Mouse (Mus musculus): ENCODE results near the gene Mcf2l. TPM values are rescaled to one million over a fixed set of nuclear protein-coding genes. Genes with fewer than 3 reads are reported as not detected.

Mcf2l gene
- polyA plus RNA-seq, 1 experiment from 2014 or later, result 142 TPM

GRCm38 (mm10) chr8:12869661-12870060 is 3.9 kb upstream of the Mcf2l start:
- H3K4me2 ChIP-seq (ENCODE audit: low read length), result no peak overlapping the region
- no peak overlapping the region for H3K9ac ChIP-seq (ENCODE audit: low read depth, low read length)
- H3K27me3 ChIP-seq (replicated peaks; ENCODE audit: control insufficient read depth, insufficient read depth, low read length), result no peaks in the 10 kb centered on the region
- no peak overlapping the region for H3K27ac ChIP-seq (ENCODE audit: low read depth, low read length)
- no peak overlapping the region for H3K4me3 ChIP-seq (ENCODE audit: low read length)
- WGBS, result 74% methylated on average over 3 of the region's 3 CpGs
- no peaks in the 10 kb centered on the region for H3K9me3 ChIP-seq (ENCODE audit: control insufficient read depth, low read length)
- no peaks in the 10 kb centered on the region; the same call in 1 of the 2 replicates for H3K36me3 ChIP-seq (ENCODE audit: control insufficient read depth, insufficient read depth, low read length)
- peaks cover 11% of the 10 kb centered on the region for H3K4me1 ChIP-seq (ENCODE audit: control insufficient read depth, insufficient read depth, low read depth, low read length)
- ATAC-seq, result 0 out of 2 replicates have a peak, but pooled peaks have one; percentile 22

GRCm38 (mm10) chr8:12870656-12871055 is 3.0 kb upstream of the Mcf2l start:
- ATAC-seq, result no peak
- no peak overlapping the region for H3K4me3 ChIP-seq (ENCODE audit: low read length)
- no peaks in the 10 kb centered on the region for H3K9me3 ChIP-seq (ENCODE audit: control insufficient read depth, low read length)
- H3K27ac ChIP-seq (ENCODE audit: low read depth, low read length), result no peak overlapping the region
- H3K4me1 ChIP-seq (ENCODE audit: control insufficient read depth, insufficient read depth, low read depth, low read length), result peaks cover 12% of the 10 kb centered on the region
- no peaks in the 10 kb centered on the region for H3K27me3 ChIP-seq (replicated peaks; ENCODE audit: control insufficient read depth, insufficient read depth, low read length)
- H3K36me3 ChIP-seq (ENCODE audit: control insufficient read depth, insufficient read depth, low read length), result no peaks in the 10 kb centered on the region; the same call in 1 of the 2 replicates
- 85% methylated on average over 5 of the region's 5 CpGs for WGBS
- no peak overlapping the region for H3K4me2 ChIP-seq (ENCODE audit: low read length)
- no peak overlapping the region for H3K9ac ChIP-seq (ENCODE audit: low read depth, low read length)

- H3K9me3 ChIP-seq (ENCODE audit: control insufficient read depth, low read length), result no peaks in the 10 kb centered on the region
- H3K4me2 ChIP-seq (ENCODE audit: low read length), result no peak overlapping the region
- ATAC-seq, result peak; percentile 25
- H3K27me3 ChIP-seq (replicated peaks; ENCODE audit: control insufficient read depth, insufficient read depth, low read length), result no peaks in the 10 kb centered on the region
- no peak overlapping the region for H3K4me3 ChIP-seq (ENCODE audit: low read length)
- WGBS, result 7% methylated on average over 5 of the region's 5 CpGs
- H3K27ac ChIP-seq (ENCODE audit: low read depth, low read length), result peak overlapping the region; percentile 27; the same call in 1 of the 2 replicates
- H3K9ac ChIP-seq (ENCODE audit: low read depth, low read length), result no peak overlapping the region
- H3K4me1 ChIP-seq (ENCODE audit: control insufficient read depth, insufficient read depth, low read depth, low read length), result peaks cover 12% of the 10 kb centered on the region
- H3K36me3 ChIP-seq (ENCODE audit: control insufficient read depth, insufficient read depth, low read length), result no peaks in the 10 kb centered on the region; the same call in 1 of the 2 replicates
Measured at GRCm38 (mm10) chr8:12871461-12871860, 2.1 kb upstream of the Mcf2l start.

GRCm38 (mm10) chr8:12872983-12873356 is 636 bp upstream of the Mcf2l start:
- H3K4me3 ChIP-seq (ENCODE audit: low read length), result peak overlapping the region; percentile 67
- no peak for ATAC-seq

GRCm38 (mm10) chr8:12874194-12874791 is 687 bp downstream of the Mcf2l start:
- Histone ChIP-seq H3K4me1 (ENCODE audit: control insufficient read depth, insufficient read depth, low read depth, low read length) (peaks cover 12% of the 10 kb centered on the region), H3K4me2 (ENCODE audit: low read length) (peak overlapping the region; percentile 65), H3K36me3 (ENCODE audit: control insufficient read depth, insufficient read depth, low read length) (no peaks in the 10 kb centered on the region), H3K9me3 (ENCODE audit: control insufficient read depth, low read length) (no peaks in the 10 kb centered on the region), H3K27me3 (replicated peaks; ENCODE audit: control insufficient read depth, insufficient read depth, low read length) (no peaks in the 10 kb centered on the region), H3K9ac (ENCODE audit: low read depth, low read length) (peak overlapping the region; percentile 69), H3K4me3 (ENCODE audit: low read length) (peak overlapping the region; percentile 67), H3K27ac (ENCODE audit: low read depth, low read length) (peak overlapping the region; percentile 67)
- WGBS, result 16% methylated on average over 8 of the region's 8 CpGs
- ATAC-seq, result peak; percentile 51

More at GRCm38 (mm10) chr8:12872983-12873356, 636 bp upstream of the Mcf2l start:
- Histone ChIP-seq H3K27me3 (replicated peaks; ENCODE audit: control insufficient read depth, insufficient read depth, low read length) (no peaks in the 10 kb centered on the region), H3K4me2 (ENCODE audit: low read length) (peak overlapping the region; percentile 65), H3K27ac (ENCODE audit: low read depth, low read length) (no peak overlapping the region), H3K9me3 (ENCODE audit: control insufficient read depth, low read length) (no peaks in the 10 kb centered on the region), H3K9ac (ENCODE audit: low read depth, low read length) (peak overlapping the region; percentile 69; the same call in 1 of the 2 replicates), H3K4me1 (ENCODE audit: control insufficient read depth, insufficient read depth, low read depth, low read length) (peaks cover 12% of the 10 kb centered on the region), H3K36me3 (ENCODE audit: control insufficient read depth, insufficient read depth, low read length) (no peaks in the 10 kb centered on the region)
- 6% methylated on average over 9 of the region's 9 CpGs for WGBS

GRCm38 (mm10) chr8:12874971-12875370 is 1.4 kb downstream of the Mcf2l start:
- ATAC-seq, result no peak
- Histone ChIP-seq H3K27me3 (replicated peaks; ENCODE audit: control insufficient read depth, insufficient read depth, low read length) (no peaks in the 10 kb centered on the region), H3K4me2 (ENCODE audit: low read length) (no peak overlapping the region), H3K9me3 (ENCODE audit: control insufficient read depth, low read length) (no peaks in the 10 kb centered on the region), H3K27ac (ENCODE audit: low read depth, low read length) (no peak overlapping the region), H3K4me3 (ENCODE audit: low read length) (no peak overlapping the region), H3K4me1 (ENCODE audit: control insufficient read depth, insufficient read depth, low read depth, low read length) (peaks cover 12% of the 10 kb centered on the region), H3K9ac (ENCODE audit: low read depth, low read length) (no peak overlapping the region), H3K36me3 (ENCODE audit: control insufficient read depth, insufficient read depth, low read length) (no peaks in the 10 kb centered on the region)
- 71% methylated on average over 4 of the region's 4 CpGs for WGBS

- Histone ChIP-seq H3K36me3 (ENCODE audit: control insufficient read depth, insufficient read depth, low read length) (no peaks in the 10 kb centered on the region), H3K9me3 (ENCODE audit: control insufficient read depth, low read length) (no peaks in the 10 kb centered on the region), H3K9ac (ENCODE audit: low read depth, low read length) (no peak overlapping the region), H3K4me2 (ENCODE audit: low read length) (no peak overlapping the region), H3K4me1 (ENCODE audit: control insufficient read depth, insufficient read depth, low read depth, low read length) (peaks cover 8% of the 10 kb centered on the region), H3K4me3 (ENCODE audit: low read length) (no peak overlapping the region), H3K27me3 (replicated peaks; ENCODE audit: control insufficient read depth, insufficient read depth, low read length) (no peaks in the 10 kb centered on the region), H3K27ac (ENCODE audit: low read depth, low read length) (no peak overlapping the region)
- ATAC-seq, result no peak
- WGBS, result 83% methylated on average over 6 of the region's 6 CpGs
Measured at GRCm38 (mm10) chr8:12877126-12877525, 3.5 kb downstream of the Mcf2l start.

GRCm38 (mm10) chr8:12880163-12880562 is 6.6 kb downstream of the Mcf2l start:
- Histone ChIP-seq H3K4me3 (ENCODE audit: low read length) (no peak overlapping the region), H3K27me3 (replicated peaks; ENCODE audit: control insufficient read depth, insufficient read depth, low read length) (no peaks in the 10 kb centered on the region), H3K4me1 (ENCODE audit: control insufficient read depth, insufficient read depth, low read depth, low read length) (no peaks in the 10 kb centered on the region; the same call in 1 of the 2 replicates), H3K4me2 (ENCODE audit: low read length) (no peak overlapping the region), H3K36me3 (ENCODE audit: control insufficient read depth, insufficient read depth, low read length) (no peaks in the 10 kb centered on the region), H3K9ac (ENCODE audit: low read depth, low read length) (no peak overlapping the region), H3K9me3 (ENCODE audit: control insufficient read depth, low read length) (no peaks in the 10 kb centered on the region), H3K27ac (ENCODE audit: low read depth, low read length) (no peak overlapping the region)
- WGBS, result 91% methylated on average over 6 of the region's 6 CpGs
- ATAC-seq, result no peak

GRCm38 (mm10) chr8:12883051-12884004 is 9.7 kb downstream of the Mcf2l start:
- ATAC-seq, result no peak
- Histone ChIP-seq H3K4me3 (ENCODE audit: low read length) (no peak overlapping the region), H3K27me3 (replicated peaks; ENCODE audit: control insufficient read depth, insufficient read depth, low read length) (no peaks in the 10 kb centered on the region), H3K9ac (ENCODE audit: low read depth, low read length) (no peak overlapping the region), H3K9me3 (ENCODE audit: control insufficient read depth, low read length) (no peaks in the 10 kb centered on the region), H3K27ac (ENCODE audit: low read depth, low read length) (no peak overlapping the region), H3K4me1 (ENCODE audit: control insufficient read depth, insufficient read depth, low read depth, low read length) (no peaks in the 10 kb centered on the region), H3K4me2 (ENCODE audit: low read length) (no peak overlapping the region), H3K36me3 (ENCODE audit: control insufficient read depth, insufficient read depth, low read length) (no peaks in the 10 kb centered on the region)
- WGBS, result 82% methylated on average over 21 of the region's 21 CpGs

Data from hindbrain, embryonic 16.5 days (tissue).